Mouse (Mus musculus): Measurements from ENCODE around the gene Acta1. TPM values are rescaled to one million over a fixed set of nuclear protein-coding genes. Genes with fewer than 3 reads are reported as not detected.

Gene Acta1
- total RNA-seq (2021), result 1.4 and 1.5 TPM in 2 replicates
- long read RNA-seq, experiment 1, transcript Acta1-201 (7 exons, 1,446 nt), result major isoform, 25 of 30 reads
- long read RNA-seq, experiment 1, partial matches to known transcripts, result 3 of 30 reads
- long read RNA-seq, experiment 1, other reads (novel, unspliced or antisense), result 2 of 30 reads
- long read RNA-seq, experiment 2, result 0 reads

- DNase-seq, result no peak
Measured at GRCm38 (mm10) chr8:123894502-123895097, at the start of gene Acta1. TSS of gene Acta1 (minus strand) at chr8:123894751.

- DNase-seq, result no peak
Measured at GRCm38 (mm10) chr8:123929026-123929425, 34.5 kb upstream of the Acta1 start.

- no peak for DNase-seq
Measured at GRCm38 (mm10) chr8:123925671-123926070, 31.1 kb upstream of the Acta1 start.

- peak; percentile 88 for DNase-seq
Measured at GRCm38 (mm10) chr8:123924719-123925118, 30.2 kb upstream of the Acta1 start.

- DNase-seq, result no peak
Measured at GRCm38 (mm10) chr8:123914635-123915034, 20.1 kb upstream of the Acta1 start.

- no peak for DNase-seq
Measured at GRCm38 (mm10) chr8:123912265-123912664, 17.7 kb upstream of the Acta1 start.

- no peak for DNase-seq
Measured at GRCm38 (mm10) chr8:123907604-123908003, 13.1 kb upstream of the Acta1 start.

GRCm38 (mm10) chr8:123902653-123903052 is 8.1 kb upstream of the Acta1 start:
- DNase-seq, result peak; percentile 66

GRCm38 (mm10) chr8:123899366-123899765 is 4.8 kb upstream of the Acta1 start:
- DNase-seq, result no peak

GRCm38 (mm10) chr8:123898576-123898975 is 4.0 kb upstream of the Acta1 start:
- DNase-seq, result no peak

- DNase-seq, result no peak
Measured at GRCm38 (mm10) chr8:123896774-123897173, 2.2 kb upstream of the Acta1 start.

- DNase-seq, result no peak
Measured at GRCm38 (mm10) chr8:123896366-123896761, 1.8 kb upstream of the Acta1 start.

GRCm38 (mm10) chr8:123895680-123896365 is 1.3 kb upstream of the Acta1 start:
- DNase-seq, result no peak

GRCm38 (mm10) chr8:123895230-123895629 is 679 bp upstream of the Acta1 start:
- no peak for DNase-seq

- no peak for DNase-seq
Measured at GRCm38 (mm10) chr8:123893413-123893812, 1.1 kb downstream of the Acta1 start.

GRCm38 (mm10) chr8:123892586-123893155 is 1.9 kb downstream of the Acta1 start:
- DNase-seq, result no peak

- peak; percentile 40 for DNase-seq
Measured at GRCm38 (mm10) chr8:123891883-123892585, 2.5 kb downstream of the Acta1 start.

GRCm38 (mm10) chr8:123891271-123891670 is 3.3 kb downstream of the Acta1 start:
- DNase-seq, result peak; percentile 84

GRCm38 (mm10) chr8:123889797-123890196 is 4.8 kb downstream of the Acta1 start:
- no peak for DNase-seq

- DNase-seq, result no peak
Measured at GRCm38 (mm10) chr8:123887956-123888355, 6.6 kb downstream of the Acta1 start.

- no peak for DNase-seq
Measured at GRCm38 (mm10) chr8:123887163-123887562, 7.4 kb downstream of the Acta1 start.

GRCm38 (mm10) chr8:123884721-123885565 is 9.6 kb downstream of the Acta1 start:
- DNase-seq, result peak; percentile 60
